Mouse (Mus musculus) CH12.LX (cell line): Measurements from ENCODE around the gene Gm10160. TPM values are rescaled to one million over a fixed set of nuclear protein-coding genes. Genes with fewer than 3 reads are reported as not detected.

Experiments used
- DNase-seq: peaks from one replicate; pipeline ENCODE4 v3.0.0-alpha.2; 2013; ENCODE audit errors: extremely low read depth
- H3K27ac ChIP-seq: 2 replicates; pipeline ENCODE4 v1.5.1; 2012; ENCODE audit warnings: low read depth, mild to moderate bottlenecking, control low read depth, moderate library complexity; ENCODE audit not compliant: insufficient read depth
- H3K27me3 ChIP-seq: replicated peaks from 2 replicates; pipeline ENCODE3; 2012; ENCODE audit warnings: inconsistent platforms
- H3K36me3 ChIP-seq, 2 experiments: replicated peaks in 1 of 2; 2 replicates each; pipeline versions ENCODE3 to v1.6.1; 2012; ENCODE audit warnings: inconsistent platforms in 1 of 2, low read length in 1 of 2, mild to moderate bottlenecking in 1 of 2, mixed read lengths in 1 of 2, moderate library complexity in 1 of 2; ENCODE audit not compliant: control insufficient read depth in 1 of 2, insufficient read depth in 1 of 2
- H3K4me1 ChIP-seq, 2 experiments: 2 replicates each; pipeline ENCODE4 v1.6.1; 2012; ENCODE audit warnings: inconsistent platforms in 1 of 2, moderate library complexity in 1 of 2; ENCODE audit not compliant: insufficient read depth in 2 of 2, control insufficient read depth in 1 of 2
- H3K4me2 ChIP-seq: 2 replicates; pipeline ENCODE4 v1.6.1; 2012; ENCODE audit warnings: low read depth, mild to moderate bottlenecking, control low read depth; ENCODE audit not compliant: poor library complexity, insufficient read depth, severe bottlenecking
- H3K4me3 ChIP-seq, 3 experiments: fragments of 150-350 bp in 1 of 3; sonication (generic) in 1 of 3; replicated peaks in 1 of 3; 2 replicates each; pipeline versions ENCODE3 to v1.5.1; 2011 to 2012; ENCODE audit warnings: low read depth in 2 of 3, low read length in 2 of 3, mild to moderate bottlenecking in 2 of 3, moderate library complexity in 2 of 3, control low read depth in 1 of 3, improper control_type of control experiment in 1 of 3, inconsistent platforms in 1 of 3, mixed read lengths in 1 of 3; ENCODE audit not compliant: poor library complexity in 1 of 3
- H3K79me2 ChIP-seq: replicated peaks from 2 replicates; pipeline ENCODE4 v1.6.1; 2012; ENCODE audit warnings: mild to moderate bottlenecking, moderate library complexity; ENCODE audit not compliant: control insufficient read depth, poor library complexity, insufficient read depth, severe bottlenecking; ENCODE audit errors: extremely low read depth
- H3K9ac ChIP-seq: 2 replicates; pipeline ENCODE4 v1.6.1; 2012; ENCODE audit warnings: low read depth, mild to moderate bottlenecking, control low read depth, moderate library complexity; ENCODE audit not compliant: insufficient read depth
- H3K9me3 ChIP-seq: replicated peaks from 2 replicates; pipeline ENCODE3; 2012; ENCODE audit warnings: low read length, inconsistent platforms, mixed read lengths
- BHLHE40 ChIP-seq: IDR thresholded peaks from 2 replicates; pipeline ENCODE4 v1.6.1; 2011; ENCODE audit warnings: mild to moderate bottlenecking, low read depth, low read length, improper control_type of control experiment
- CTCF ChIP-seq, 2 experiments: IDR thresholded peaks in 1 of 2; conservative IDR thresholded peaks in 1 of 2; 2 replicates each; pipeline ENCODE4 v1.5.1; 2011 to 2012; ENCODE audit warnings: low read depth in 2 of 2, low read length in 2 of 2, improper control_type of control experiment in 1 of 2, inconsistent platforms in 1 of 2, mild to moderate bottlenecking in 1 of 2, moderate library complexity in 1 of 2
- E2F4 ChIP-seq: IDR thresholded peaks from 2 replicates; pipeline ENCODE4 v1.6.1; 2011; ENCODE audit warnings: low read depth, low read length, improper control_type of control experiment; ENCODE audit not compliant: insufficient replicate concordance
- EP300 ChIP-seq: IDR thresholded peaks from 2 replicates; pipeline ENCODE4 v1.6.1; 2011; ENCODE audit warnings: low read length, improper control_type of control experiment
- GABPA ChIP-seq: IDR thresholded peaks from 2 replicates; pipeline ENCODE4 v1.6.1; 2012; ENCODE audit warnings: low read depth, low read length, improper control_type of control experiment, inconsistent platforms; ENCODE audit not compliant: insufficient replicate concordance
- HCFC1 ChIP-seq: IDR thresholded peaks from 2 replicates; pipeline ENCODE4 v1.6.1; 2012; ENCODE audit warnings: low read depth, mild to moderate bottlenecking, inconsistent platforms, low read length, improper control_type of control experiment
- IRF4 ChIP-seq: IDR thresholded peaks from 2 replicates; pipeline ENCODE4 v1.6.1; 2014; ENCODE audit warnings: low read depth, mild to moderate bottlenecking, inconsistent platforms, low read length, improper control_type of control experiment
- MAFK ChIP-seq: IDR thresholded peaks from 2 replicates; pipeline ENCODE4 v1.6.1; 2011; ENCODE audit warnings: low read length, improper control_type of control experiment; ENCODE audit not compliant: insufficient replicate concordance
- MAX ChIP-seq: IDR thresholded peaks from 2 replicates; pipeline ENCODE4 v1.6.1; 2011; ENCODE audit warnings: low read length, improper control_type of control experiment
- MEF2A ChIP-seq: IDR thresholded peaks from 2 replicates; pipeline ENCODE4 v1.6.1; 2014; ENCODE audit warnings: low read depth, mild to moderate bottlenecking, inconsistent platforms, low read length, improper control_type of control experiment, borderline replicate concordance
- MYC ChIP-seq: IDR thresholded peaks from 2 replicates; pipeline ENCODE4 v1.6.1; 2011; ENCODE audit warnings: low read depth, mild to moderate bottlenecking, improper control_type of control experiment, low read length
- NELFE ChIP-seq: IDR thresholded peaks from 2 replicates; pipeline ENCODE4 v1.6.1; 2011; ENCODE audit warnings: low read depth, low read length, improper control_type of control experiment
- NRF1 ChIP-seq: IDR thresholded peaks from 2 replicates; pipeline ENCODE4 v1.6.1; 2014; ENCODE audit warnings: low read depth, mild to moderate bottlenecking, inconsistent platforms, low read length, improper control_type of control experiment, moderate library complexity
- PAX5 ChIP-seq: IDR thresholded peaks from 2 replicates; pipeline ENCODE4 v1.6.1; 2012; ENCODE audit warnings: low read length, inconsistent platforms, mixed read lengths
- POLR2A ChIP-seq: IDR thresholded peaks from 2 replicates; pipeline ENCODE4 v1.6.1; 2011; ENCODE audit warnings: low read depth, mild to moderate bottlenecking, improper control_type of control experiment, low read length
- POLR2AphosphoS2 ChIP-seq: IDR thresholded peaks from 2 replicates; pipeline ENCODE4 v1.6.1; 2011; ENCODE audit warnings: low read depth, low read length, improper control_type of control experiment
- RCOR1 ChIP-seq: conservative IDR thresholded peaks from 2 replicates; pipeline ENCODE4 v1.6.1; 2012; ENCODE audit warnings: low read depth, mild to moderate bottlenecking, inconsistent platforms, low read length, improper control_type of control experiment
- SIN3A ChIP-seq: IDR thresholded peaks from 2 replicates; pipeline ENCODE4 v1.6.1; 2012; ENCODE audit warnings: low read length, improper control_type of control experiment, inconsistent platforms
- TBP ChIP-seq: conservative IDR thresholded peaks from 2 replicates; pipeline ENCODE4 v1.6.1; 2011; ENCODE audit warnings: low read depth, low read length, improper control_type of control experiment
- UBTF ChIP-seq: IDR thresholded peaks from 2 replicates; pipeline ENCODE4 v1.6.1; 2012; ENCODE audit warnings: low read depth, mild to moderate bottlenecking, inconsistent platforms, low read length, improper control_type of control experiment, moderate library complexity
- ZMIZ1 ChIP-seq: IDR thresholded peaks from 2 replicates; pipeline ENCODE4 v1.6.1; 2012; ENCODE audit warnings: low read depth, mild to moderate bottlenecking, inconsistent platforms, low read length, improper control_type of control experiment
- dilution Hi-C: fragments of 300-500 bp; cut with MboI; formaldehyde crosslinking; loops from 2 replicates; pipeline ENCODE4 v1.14.3; 2020; ENCODE audit warnings: low sequenced_read_pairs; ENCODE audit not compliant: extremely low pct_unique_long_range_greater_than_20kb, extremely low pct_ligation_motif_present
- in situ Hi-C: fragments of 300-500 bp; cut with MboI; formaldehyde crosslinking; loops from 3 replicates; pipeline ENCODE4 v1.14.3; 2019; ENCODE audit warnings: low sequenced_read_pairs, low pct_ligation_motif_present, low pct_unique_long_range_greater_than_20kb, mixed read lengths
- polyA plus RNA-seq: library from polyadenylated mRNA; unstranded; fragments of >175 nt; gene quantifications from 2 replicates; pipeline ENCODE4 v1.2.1, GENCODE M21; 2012; ENCODE audit warnings: low read depth; ENCODE audit not compliant: insufficient read length
- total RNA-seq, 2 experiments: library from RNA; depleted of rRNA; stranded (reverse); fragments of 300-350 nt in 1 of 2; fragments of >200 nt in 1 of 2; gene quantifications; 2 replicates each; pipeline ENCODE4 v1.2.3; 2012 to 2014

Gene Gm10160
- total and polyA plus RNA-seq, 3 experiments, result not detected

DNA sequence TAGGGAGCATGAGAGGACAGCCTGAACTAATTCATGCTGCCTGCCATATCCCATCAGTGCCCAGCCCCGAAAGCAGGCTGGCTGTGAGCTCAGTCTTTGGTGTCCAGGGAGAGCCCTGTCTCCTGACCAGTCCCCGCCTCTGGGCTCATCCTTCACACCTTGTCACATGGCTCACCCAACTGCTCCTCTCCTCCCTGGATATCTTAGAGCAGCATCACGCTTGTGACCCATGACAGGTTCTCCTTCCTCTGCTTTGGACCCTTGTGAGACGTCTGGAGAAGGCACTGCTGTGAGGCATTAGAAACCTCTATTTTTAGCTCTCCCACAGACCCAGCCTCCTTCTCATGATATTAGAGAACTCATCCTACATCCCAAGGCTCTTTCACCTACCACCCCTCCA, 6.3 kb upstream of the Gm10160 start:
- H3K79me2 ChIP-seq, result no peaks in the 10 kb centered on the region
- H3K27me3 ChIP-seq, result peaks cover 14% of the 10 kb centered on the region
- H3K27ac ChIP-seq, result no peak overlapping the region
- in situ Hi-C loops (no loop called here), dilution Hi-C loops (no loop called here)
- peaks cover 18 to 56% of the 10 kb centered on the region in 2 experiments for H3K4me1 ChIP-seq
- H3K9ac ChIP-seq, result no peak overlapping the region
- no peak for DNase-seq
- H3K4me2 ChIP-seq, result no peak overlapping the region
- TF ChIP-seq ZMIZ1 (no peak), IRF4 (no peak), MEF2A (no peak), BHLHE40 (no peak), TBP (no peak), EP300 (no peak), E2F4 (no peak), POLR2AphosphoS2 (no peak), MYC (no peak), MAFK (no peak), NELFE (no peak), RCOR1 (no peak)
- TF ChIP-seq, all 38 proteins: peak for 0
- Histone ChIP-seq H3K9me3 (no peaks in the 10 kb centered on the region), H3K36me3 (no peaks in the 10 kb centered on the region), H3K4me3 (no peak overlapping the region)

DNA sequence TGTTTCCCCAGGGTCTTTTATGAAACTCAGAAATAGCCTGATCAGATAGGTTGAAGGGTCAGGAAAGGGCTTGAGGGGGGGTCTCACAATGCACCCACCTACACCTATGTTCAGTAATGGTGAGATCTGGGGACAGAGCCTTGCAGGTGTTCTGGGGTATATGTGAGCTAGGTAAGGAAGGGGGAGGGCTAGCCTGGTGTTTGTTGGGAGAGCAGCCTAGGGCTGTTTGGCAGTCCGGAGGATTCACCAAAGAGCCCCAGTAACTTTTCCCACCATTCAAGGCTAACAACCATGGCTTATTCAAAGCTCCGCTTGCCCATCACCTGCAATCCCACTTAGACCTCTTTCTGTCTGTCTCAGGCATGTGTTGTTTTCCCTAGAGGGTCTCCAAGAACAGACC, 5.9 kb upstream of the Gm10160 start:
- no peak for DNase-seq
- H3K9me3 ChIP-seq, result no peaks in the 10 kb centered on the region
- no peak overlapping the region for H3K4me2 ChIP-seq
- dilution Hi-C loops, result no loop called here
- H3K4me3 ChIP-seq, result no peak overlapping the region
- H3K27ac ChIP-seq, result no peak overlapping the region
- in situ Hi-C loops, result no loop called here
- H3K79me2 ChIP-seq, result no peaks in the 10 kb centered on the region
- H3K27me3 ChIP-seq, result peaks cover 14% of the 10 kb centered on the region
- H3K4me1 ChIP-seq, result peaks cover 19 to 57% of the 10 kb centered on the region in 2 experiments
- TF ChIP-seq PAX5, result no peak
- no peak for TF ChIP-seq POLR2AphosphoS2
- TF ChIP-seq POLR2A, result no peak
- no peak for TF ChIP-seq CTCF (conservative IDR thresholded peaks at IDR 0.05 in 1 of 2, IDR thresholded peaks at IDR 0.05 in 1 of 2; ENCODE audit: low read depth in 2 of 2, low read length in 2 of 2)
- no peak for TF ChIP-seq UBTF
- TF ChIP-seq MYC, result no peak
- no peak for TF ChIP-seq NELFE
- TF ChIP-seq GABPA, result no peak
- no peak for TF ChIP-seq SIN3A
- TF ChIP-seq HCFC1, result no peak
- TF ChIP-seq EP300, result no peak
- TF ChIP-seq NRF1, result no peak
- no peak for TF ChIP-seq MAX
- no peak for TF ChIP-seq E2F4
- TF ChIP-seq ZMIZ1, result no peak
- no peaks in the 10 kb centered on the region for H3K36me3 ChIP-seq
- no peak overlapping the region for H3K9ac ChIP-seq
